Mouse (Mus musculus): ENCODE data around the gene Slc4a1. TPM values are rescaled to one million over a fixed set of nuclear protein-coding genes. Genes with fewer than 3 reads are reported as not detected.

Gene Slc4a1
- polyA plus RNA-seq, 1 experiment, result 0.72 TPM

DNA sequence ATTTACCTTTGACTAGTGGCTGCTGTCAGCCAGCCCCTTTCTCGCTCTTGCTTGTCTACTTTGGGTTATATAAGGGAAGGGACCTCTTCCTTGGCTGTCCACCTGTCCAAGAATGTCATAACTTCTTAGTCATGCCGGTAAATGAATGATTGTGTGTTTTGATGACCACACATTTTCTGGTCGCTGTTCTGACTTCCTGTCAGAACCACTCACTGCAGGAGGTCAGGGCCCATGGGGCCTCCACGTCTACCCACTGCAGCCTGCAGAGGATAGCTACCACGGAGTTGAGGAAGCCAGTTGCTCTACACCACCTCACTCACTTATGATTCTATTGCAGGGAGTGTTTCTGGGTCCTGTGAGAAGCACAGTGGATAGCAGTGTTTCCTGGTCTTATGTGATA lies 20.1 kb upstream of the Slc4a1 start:
- Histone ChIP-seq H3K4me1 (ENCODE audit: control insufficient read depth, insufficient read depth, low read length) (peaks cover 11% of the 10 kb centered on the region), H3K4me3 (replicated peaks; ENCODE audit: insufficient read depth, low read depth, low read length) (no peak overlapping the region), H3K27me3 (ENCODE audit: control insufficient read depth, insufficient read depth, low read length) (no peaks in the 10 kb centered on the region), H3K27ac (ENCODE audit: insufficient read depth, low read length) (no peak overlapping the region)
- TF ChIP-seq POLR2A (IDR thresholded peaks at IDR 0.05; ENCODE audit: borderline replicate concordance, insufficient read depth, low read length), result no peak
- TF ChIP-seq CTCF (IDR thresholded peaks at IDR 0.05; ENCODE audit: borderline replicate concordance, insufficient read depth, low read depth, low read length), result no peak
- 79% methylated on average over 5 of the region's 5 CpGs for WGBS
- no peak for DNase-seq

DNA sequence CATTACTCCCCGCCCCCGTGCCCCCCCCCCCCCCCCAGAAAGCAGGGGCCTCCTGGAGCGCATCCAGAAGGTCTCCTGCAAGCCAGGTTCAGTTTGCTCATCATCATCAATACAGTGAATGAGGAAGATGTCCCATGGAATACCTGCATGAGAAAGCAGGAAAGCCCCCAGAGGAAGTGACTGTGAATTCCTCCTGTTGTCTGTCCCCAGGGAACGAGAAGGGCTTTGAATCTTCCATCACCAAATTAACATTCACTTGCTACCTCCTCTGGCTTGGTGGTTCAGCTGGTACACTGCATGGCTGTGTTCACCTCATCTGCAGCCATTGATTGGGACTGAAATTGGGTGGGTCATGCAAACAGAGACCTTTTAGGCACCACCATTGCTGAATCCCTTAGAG lies 19.1 kb upstream of the Slc4a1 start:
- no peak for DNase-seq
- 52% methylated on average over 4 of the region's 4 CpGs for WGBS
- TF ChIP-seq POLR2A (IDR thresholded peaks at IDR 0.05; ENCODE audit: borderline replicate concordance, insufficient read depth, low read length) (no peak), CTCF (IDR thresholded peaks at IDR 0.05; ENCODE audit: borderline replicate concordance, insufficient read depth, low read depth, low read length) (no peak)
- H3K27ac ChIP-seq (ENCODE audit: insufficient read depth, low read length), result no peak overlapping the region
- peaks cover 11% of the 10 kb centered on the region for H3K4me1 ChIP-seq (ENCODE audit: control insufficient read depth, insufficient read depth, low read length)
- H3K4me3 ChIP-seq (replicated peaks; ENCODE audit: insufficient read depth, low read depth, low read length), result no peak overlapping the region
- H3K27me3 ChIP-seq (ENCODE audit: control insufficient read depth, insufficient read depth, low read length), result no peaks in the 10 kb centered on the region

DNA sequence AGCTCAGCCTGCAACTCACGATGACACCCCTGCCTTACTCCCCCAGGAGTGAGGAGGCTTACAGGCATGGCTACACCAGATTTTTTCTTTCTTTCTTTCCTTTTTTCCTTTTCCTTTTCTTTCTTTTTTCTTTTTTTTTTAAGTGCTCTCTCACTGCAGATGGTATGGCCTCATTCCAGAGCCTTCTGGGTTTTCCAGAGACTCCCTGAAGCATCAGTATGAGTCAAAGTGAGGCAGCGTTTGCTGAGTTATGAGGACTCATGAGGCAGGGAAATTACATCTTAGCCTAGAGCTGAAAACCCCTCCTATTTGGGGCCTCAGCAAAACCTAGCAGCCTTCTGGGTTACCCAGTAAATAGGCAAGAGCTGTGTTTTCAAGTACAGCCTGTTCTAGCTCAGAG lies 18.4 kb upstream of the Slc4a1 start:
- Histone ChIP-seq H3K27me3 (ENCODE audit: control insufficient read depth, insufficient read depth, low read length) (no peaks in the 10 kb centered on the region), H3K4me3 (replicated peaks; ENCODE audit: insufficient read depth, low read depth, low read length) (no peak overlapping the region), H3K4me1 (ENCODE audit: control insufficient read depth, insufficient read depth, low read length) (peaks cover 11% of the 10 kb centered on the region), H3K27ac (ENCODE audit: insufficient read depth, low read length) (no peak overlapping the region)
- TF ChIP-seq CTCF (IDR thresholded peaks at IDR 0.05; ENCODE audit: borderline replicate concordance, insufficient read depth, low read depth, low read length) (no peak), POLR2A (IDR thresholded peaks at IDR 0.05; ENCODE audit: borderline replicate concordance, insufficient read depth, low read length) (no peak)
- peak in 1 of 2 experiments; percentile 51 for DNase-seq
- WGBS, result 50% methylated on average over 2 of the region's 2 CpGs

DNA sequence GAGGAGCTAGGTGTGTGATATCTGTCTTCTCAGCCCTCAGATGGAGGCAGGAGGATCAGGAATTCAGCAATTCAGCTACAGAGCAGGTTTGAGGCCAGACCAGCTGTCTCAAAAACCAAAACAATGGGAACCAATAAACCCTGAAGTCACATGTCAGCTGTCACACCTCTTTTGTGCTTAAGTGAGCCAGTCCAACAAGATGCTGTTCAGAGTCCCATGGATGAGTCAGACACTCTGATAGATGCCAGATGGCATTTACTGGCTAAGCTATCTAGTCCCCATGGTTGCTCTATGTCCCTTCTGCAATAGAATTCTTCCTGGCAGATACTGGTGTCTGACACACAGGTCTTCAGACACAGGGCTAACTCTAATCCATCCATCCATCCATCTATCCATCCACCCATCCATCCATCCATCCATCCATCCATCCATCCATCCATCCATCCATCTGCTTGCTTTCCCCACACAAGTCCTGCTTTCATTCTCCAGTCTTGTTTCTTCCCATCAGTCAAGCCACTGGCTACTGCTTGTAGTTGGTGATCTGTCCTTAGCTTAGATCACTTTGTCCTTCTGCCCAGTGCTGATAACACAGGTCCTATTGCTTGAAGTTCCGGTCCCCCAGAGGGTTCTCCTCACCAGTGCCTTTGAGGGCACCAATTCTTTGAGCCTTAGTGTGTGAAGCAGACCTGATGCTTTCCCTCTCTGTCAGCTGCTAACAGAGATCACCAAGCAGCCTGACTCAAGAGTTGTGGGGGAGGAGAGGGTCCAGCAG lies 17.5 kb upstream of the Slc4a1 start:
- TF ChIP-seq CTCF (IDR thresholded peaks at IDR 0.05; ENCODE audit: borderline replicate concordance, insufficient read depth, low read depth, low read length) (no peak), POLR2A (IDR thresholded peaks at IDR 0.05; ENCODE audit: borderline replicate concordance, insufficient read depth, low read length) (no peak)
- Histone ChIP-seq H3K4me1 (ENCODE audit: control insufficient read depth, insufficient read depth, low read length) (peaks cover 11% of the 10 kb centered on the region), H3K4me3 (replicated peaks; ENCODE audit: insufficient read depth, low read depth, low read length) (no peak overlapping the region), H3K27me3 (ENCODE audit: control insufficient read depth, insufficient read depth, low read length) (no peaks in the 10 kb centered on the region), H3K27ac (ENCODE audit: insufficient read depth, low read length) (peak overlapping the region; percentile 58)
- DNase-seq, result peak; percentile 50 to 86
- 90% methylated on average over 1 of the region's 1 CpGs for whole genome bisulfite sequencing

DNA sequence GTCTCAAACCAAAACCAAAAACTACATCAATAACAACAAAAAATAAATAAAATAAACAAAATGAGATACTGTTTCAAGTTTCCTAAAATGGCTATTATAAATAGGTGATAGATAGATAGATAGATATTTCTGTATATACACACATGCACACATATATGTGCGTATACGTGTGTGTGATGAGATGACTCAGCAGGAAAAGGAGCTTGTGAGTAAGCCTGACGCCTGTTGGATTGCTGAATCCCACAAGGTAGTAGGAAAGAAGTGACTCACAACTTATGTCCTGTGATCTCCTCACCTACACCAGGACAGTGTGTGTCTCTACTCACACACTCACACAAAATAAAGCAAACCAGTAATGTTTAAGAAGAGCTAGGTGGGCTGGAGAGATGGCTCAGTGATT lies 16.8 kb upstream of the Slc4a1 start:
- WGBS, result 88% methylated on average over 3 of the region's 3 CpGs
- no peaks in the 10 kb centered on the region for H3K27me3 ChIP-seq (ENCODE audit: control insufficient read depth, insufficient read depth, low read length)
- TF ChIP-seq CTCF (IDR thresholded peaks at IDR 0.05; ENCODE audit: borderline replicate concordance, insufficient read depth, low read depth, low read length) (no peak), POLR2A (IDR thresholded peaks at IDR 0.05; ENCODE audit: borderline replicate concordance, insufficient read depth, low read length) (no peak)
- no peak overlapping the region for H3K4me3 ChIP-seq (replicated peaks; ENCODE audit: insufficient read depth, low read depth, low read length)
- peaks cover 11% of the 10 kb centered on the region for H3K4me1 ChIP-seq (ENCODE audit: control insufficient read depth, insufficient read depth, low read length)
- no peak overlapping the region; the same call in 1 of the 2 replicates for H3K27ac ChIP-seq (ENCODE audit: insufficient read depth, low read length)
- no peak for DNase-seq

DNA sequence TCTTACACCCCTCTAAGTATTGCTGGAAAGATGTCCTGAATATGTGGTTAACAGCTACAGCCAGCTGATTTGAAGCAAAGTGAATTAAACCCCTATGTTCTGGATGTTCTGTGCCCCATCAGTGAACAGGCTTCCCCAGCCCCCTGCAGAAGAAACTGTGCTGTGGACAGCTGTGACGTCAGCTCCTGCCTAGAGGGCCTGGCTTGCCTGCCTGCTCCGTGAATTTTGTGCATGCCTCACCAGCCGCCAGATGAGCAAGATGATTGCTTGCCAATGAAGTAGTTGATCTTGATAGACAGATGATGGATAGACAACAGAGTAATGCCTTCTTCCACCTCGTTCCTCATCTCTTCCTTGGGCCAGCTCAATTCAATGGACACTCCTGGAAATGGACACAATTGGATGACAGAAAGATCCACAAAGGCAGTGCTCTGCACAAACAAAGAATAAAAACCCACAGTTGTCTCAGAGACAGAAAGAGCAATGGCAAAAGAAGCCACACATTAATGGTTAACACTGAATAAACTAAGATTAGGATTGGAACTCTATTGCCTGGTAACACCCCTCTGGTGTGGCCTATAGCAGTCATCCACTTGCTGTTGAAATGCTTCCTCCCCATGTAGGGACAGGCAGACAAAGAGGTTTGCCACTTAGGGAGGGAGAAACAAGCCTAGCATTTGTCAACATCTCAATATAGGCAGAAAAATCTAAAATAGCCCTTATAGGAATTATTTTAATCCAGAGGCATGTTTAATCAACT lies 15.5 kb upstream of the Slc4a1 start:
- Histone ChIP-seq H3K27me3 (ENCODE audit: control insufficient read depth, insufficient read depth, low read length) (no peaks in the 10 kb centered on the region), H3K4me3 (replicated peaks; ENCODE audit: insufficient read depth, low read depth, low read length) (no peak overlapping the region), H3K4me1 (ENCODE audit: control insufficient read depth, insufficient read depth, low read length) (peaks cover 11% of the 10 kb centered on the region), H3K27ac (ENCODE audit: insufficient read depth, low read length) (no peak overlapping the region)
- WGBS, result 70% methylated on average over 4 of the region's 4 CpGs
- TF ChIP-seq POLR2A (IDR thresholded peaks at IDR 0.05; ENCODE audit: borderline replicate concordance, insufficient read depth, low read length) (no peak), CTCF (IDR thresholded peaks at IDR 0.05; ENCODE audit: borderline replicate concordance, insufficient read depth, low read depth, low read length) (no peak)
- no peak for DNase-seq

DNA sequence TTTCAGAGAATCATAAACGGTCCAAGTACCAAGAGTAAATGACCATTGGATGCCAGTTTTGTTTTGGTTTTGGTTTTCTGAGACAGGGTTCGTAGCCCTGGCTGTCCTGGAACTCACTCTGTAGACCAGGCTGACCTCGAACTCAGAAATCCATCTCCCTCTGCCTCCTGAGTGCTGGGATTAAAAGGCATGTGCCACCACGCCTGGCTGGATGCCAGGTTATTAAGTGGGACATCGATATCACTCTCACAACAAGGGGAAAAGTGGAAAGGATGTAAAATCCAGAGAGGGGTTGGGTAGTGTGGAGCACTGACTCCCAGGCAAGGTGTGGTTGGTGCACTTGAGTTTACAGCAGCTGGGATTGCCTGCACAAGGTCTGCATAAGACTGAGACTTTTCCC lies 14.1 kb upstream of the Slc4a1 start:
- H3K27me3 ChIP-seq (ENCODE audit: control insufficient read depth, insufficient read depth, low read length), result no peaks in the 10 kb centered on the region
- TF ChIP-seq POLR2A (IDR thresholded peaks at IDR 0.05; ENCODE audit: borderline replicate concordance, insufficient read depth, low read length), result no peak
- no peak for TF ChIP-seq CTCF (IDR thresholded peaks at IDR 0.05; ENCODE audit: borderline replicate concordance, insufficient read depth, low read depth, low read length)
- no peak for DNase-seq
- no peak overlapping the region for H3K27ac ChIP-seq (ENCODE audit: insufficient read depth, low read length)
- H3K4me3 ChIP-seq (replicated peaks; ENCODE audit: insufficient read depth, low read depth, low read length), result no peak overlapping the region
- WGBS, result 47% methylated on average over 5 of the region's 5 CpGs
- H3K4me1 ChIP-seq (ENCODE audit: control insufficient read depth, insufficient read depth, low read length), result peaks cover 18% of the 10 kb centered on the region

DNA sequence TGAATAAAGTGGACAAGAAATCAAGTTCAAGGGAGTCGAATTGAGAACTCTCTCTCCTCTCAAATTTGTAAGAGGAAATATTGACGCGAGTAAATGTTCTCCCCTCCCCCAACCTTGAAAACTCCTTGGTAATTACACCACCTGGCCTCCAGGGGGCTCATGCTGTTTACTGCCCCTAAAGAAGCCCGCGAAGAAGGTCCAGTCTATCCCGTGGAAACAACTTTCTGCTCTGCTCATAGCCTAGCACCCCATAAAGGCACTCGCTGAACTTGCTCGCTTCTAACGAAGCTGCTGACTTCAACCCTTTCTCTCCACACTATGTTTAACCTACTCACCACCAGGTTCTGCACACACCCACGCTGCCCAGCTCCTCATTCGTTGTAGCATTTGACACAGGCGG lies 11.2 kb upstream of the Slc4a1 start:
- TF ChIP-seq CTCF (IDR thresholded peaks at IDR 0.05; ENCODE audit: borderline replicate concordance, insufficient read depth, low read depth, low read length) (peak; percentile 23; the same call in 1 of the 2 replicates), POLR2A (IDR thresholded peaks at IDR 0.05; ENCODE audit: borderline replicate concordance, insufficient read depth, low read length) (no peak)

More for the DNA sequence above, 11.2 kb upstream of the Slc4a1 start:
- Histone ChIP-seq H3K4me3 (replicated peaks; ENCODE audit: insufficient read depth, low read depth, low read length) (no peak overlapping the region), H3K27ac (ENCODE audit: insufficient read depth, low read length) (no peak overlapping the region), H3K4me1 (ENCODE audit: control insufficient read depth, insufficient read depth, low read length) (peaks cover 7% of the 10 kb centered on the region; the same call in 1 of the 2 replicates), H3K27me3 (ENCODE audit: control insufficient read depth, insufficient read depth, low read length) (no peaks in the 10 kb centered on the region)
- 72% methylated on average over 12 of the region's 12 CpGs for WGBS
- DNase-seq, result no peak
